In the genomic region with DNA sequence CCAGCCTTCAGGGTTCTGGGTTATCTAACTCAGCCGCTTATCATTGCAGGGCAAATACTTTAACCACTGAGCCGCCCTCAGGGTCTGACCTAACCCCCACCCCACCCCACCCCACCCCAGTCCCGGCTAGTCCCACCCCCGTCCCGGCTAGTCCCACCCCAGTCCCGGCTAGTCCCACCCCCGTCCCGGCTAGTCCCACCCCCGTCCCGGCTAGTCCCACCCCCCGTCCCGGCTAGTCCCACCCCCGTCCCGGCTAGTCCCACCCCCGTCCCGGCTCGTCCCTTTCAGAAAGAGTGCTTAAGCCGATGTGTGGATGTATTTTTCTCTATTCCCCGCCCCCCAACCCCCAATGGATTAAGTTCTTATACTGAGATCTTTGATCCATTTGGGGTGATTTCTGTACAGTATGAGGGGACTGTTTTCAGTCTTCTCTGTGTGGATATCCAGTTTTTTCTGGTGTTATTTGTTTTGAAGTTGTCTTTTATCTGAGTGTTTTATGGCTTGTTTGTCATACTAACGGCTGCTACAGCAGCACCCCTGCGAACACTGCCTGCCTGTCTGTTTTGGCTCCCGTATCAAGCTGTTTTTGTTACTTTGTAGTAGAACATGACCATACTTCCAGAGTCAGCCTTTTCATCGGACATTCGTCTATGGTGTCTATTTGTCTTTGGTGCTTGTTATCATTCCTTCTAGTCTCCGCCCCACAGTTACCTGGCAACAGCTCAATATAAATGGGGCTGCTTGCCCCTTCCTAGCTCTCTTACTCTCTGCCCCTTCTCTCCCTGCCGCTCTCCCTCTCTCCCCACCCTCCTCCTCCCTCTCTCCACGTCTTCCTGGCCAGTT, we compare ENCODE assay signal across 8 mouse cellular contexts. TPM values are rescaled to one million over a fixed set of nuclear protein-coding genes. Genes with fewer than 3 reads are reported as not detected.
DNase-seq lines count a peak whose midpoint lies in the region; ATAC-seq lines count a peak whose summit lies in the region.

No protein-coding gene starts in this region.

- intact Hi-C loops in gastrocnemius, postnatal 36 days (cut with DNase I) = no loop called here

- peaks cover 0 to 6% of the 10 kb centered on the region in 2 experiments; a peak in 1 of 4 replicates for H3K4me1 ChIP-seq in heart, embryonic 14.5 days (ENCODE audit: control insufficient read depth in 2 of 2, insufficient read depth in 2 of 2, low read length in 2 of 2)
- H3K4me1 ChIP-seq in limb, embryonic 13.5 days = peaks cover 9% of the 10 kb centered on the region

- no peaks in the 10 kb centered on the region for H3K27me3 ChIP-seq in heart, embryonic 14.5 days (ENCODE audit: control insufficient read depth, insufficient read depth, low read length)
- H3K27me3 ChIP-seq in limb, embryonic 13.5 days = peaks cover 7% of the 10 kb centered on the region

- peak; percentile 44 for DNase-seq in kidney, adult 18-20 months
- DNase-seq in kidney, adult 8-10 months = no peak
- DNase-seq in c-Kit-negative CD71-positive TER-119-positive erythroid progenitor cells, embryonic 14.5 days (ENCODE audit: low read depth, low spot score) = peak; percentile 84
- DNase-seq in naive thymus-derived CD4-positive, alpha-beta T cell, adult 2 months (ENCODE audit: low read depth) = peak; percentile 83
- no peak for DNase-seq in gastrocnemius, postnatal 36 days
- no peak for DNase-seq in urinary bladder, postnatal 14 days (ENCODE audit: low spot score)

- H3K4me2 ChIP-seq in heart, embryonic 14.5 days (ENCODE audit: low read length) = peak overlapping the region; percentile 69
- peak overlapping the region; percentile 65 for H3K4me2 ChIP-seq in limb, embryonic 13.5 days (replicated peaks)

- H3K36me3 ChIP-seq in heart, embryonic 14.5 days (ENCODE audit: control insufficient read depth, insufficient read depth, low read length) = no peaks in the 10 kb centered on the region
- no peaks in the 10 kb centered on the region for H3K36me3 ChIP-seq in limb, embryonic 13.5 days

- peak overlapping the region; percentile 16 to 28 for H3K4me3 ChIP-seq in heart, embryonic 14.5 days (ENCODE audit: control insufficient read depth in 1 of 2, insufficient read depth in 1 of 2, low read depth in 1 of 2, low read length in 2 of 2)
- peak overlapping the region; percentile 32 for H3K4me3 ChIP-seq in limb, embryonic 13.5 days

- H3K9me3 ChIP-seq in heart, embryonic 14.5 days (ENCODE audit: control insufficient read depth, low read length) = no peaks in the 10 kb centered on the region
- no peaks in the 10 kb centered on the region for H3K9me3 ChIP-seq in limb, embryonic 13.5 days

- WGBS in heart, embryonic 14.5 days = 4% methylated on average over 23 of the region's 27 CpGs
- 3% methylated on average over 27 of the region's 27 CpGs for WGBS in limb, embryonic 13.5 days

- H3K27ac ChIP-seq in heart, embryonic 14.5 days (replicated peaks in 1 of 2; ENCODE audit: control insufficient read depth in 1 of 2, insufficient read depth in 1 of 2, low read depth in 2 of 2, low read length in 2 of 2) = no peak overlapping the region; a peak in 1 of 4 replicates
- no peak overlapping the region for H3K27ac ChIP-seq in limb, embryonic 13.5 days

- H3K9ac ChIP-seq in heart, embryonic 14.5 days (ENCODE audit: low read length) = 0 out of 2 replicates have a peak overlapping the region, but pooled peaks have one; percentile 10
- H3K9ac ChIP-seq in limb, embryonic 13.5 days = no peak overlapping the region

- no peak for ATAC-seq in heart, embryonic 14.5 days (ENCODE audit: insufficient number of reproducible peaks, insufficient read depth, low FRiP score, low read depth)
- peak; percentile 51; the same call in 1 of the 2 replicates for ATAC-seq in limb, embryonic 13.5 days (ENCODE audit: low FRiP score, low read depth)

RNA-seq across cellular contexts. Expression of gene Slc4a8, which starts 14.2 kb away (rescaled TPM):
- 0.27 and 0.76 TPM in 2 replicates for polyA plus RNA-seq in heart, embryonic 14.5 days (2014; fragmentation: Nextera tagmentation; extraction: Ambion mirVana)
- polyA plus RNA-seq in limb, embryonic 13.5 days (2015; fragmentation: Nextera tagmentation; extraction: Ambion mirVana) = 4.8 and 4.9 TPM in 2 replicates
- total RNA-seq in gastrocnemius, postnatal 36 days (2021) = 1 to 10 TPM; 1.6 to 2.0 TPM

RNA-seq across cellular contexts. Expression of gene Galnt6, which starts 18.2 kb away (rescaled TPM):
- 0.08 and 0.12 TPM in 2 replicates for polyA plus RNA-seq in heart, embryonic 14.5 days (2014; fragmentation: Nextera tagmentation; extraction: Ambion mirVana)
- 0.65 and 1.1 TPM in 2 replicates for polyA plus RNA-seq in limb, embryonic 13.5 days (2015; fragmentation: Nextera tagmentation; extraction: Ambion mirVana)
- total RNA-seq in gastrocnemius, postnatal 36 days (2021) = under 1 TPM; 0.17 to 0.20 TPM

RNA-seq across cellular contexts. Expression of gene Cela1, which starts 59.6 kb away (rescaled TPM):
- polyA plus RNA-seq in heart, embryonic 14.5 days (2014; fragmentation: Nextera tagmentation; extraction: Ambion mirVana) = 1.1 and 2.0 TPM in 2 replicates
- 2.1 TPM in 2 replicates for polyA plus RNA-seq in limb, embryonic 13.5 days (2015; fragmentation: Nextera tagmentation; extraction: Ambion mirVana)
- not detected for total RNA-seq in gastrocnemius, postnatal 36 days (2021)

Comparison
In these comparisons a context has a peak if more than half of its experiments do, and no peak if none do; other contexts are left out.
1. DNase-seq: peak in kidney, adult 18-20 months (single experiment), c-Kit-negative CD71-positive TER-119-positive erythroid progenitor cells, embryonic 14.5 days (single experiment) and naive thymus-derived CD4-positive, alpha-beta T cell, adult 2 months (single experiment); none in kidney, adult 8-10 months (0 of 2), gastrocnemius, postnatal 36 days (0 of 2) and urinary bladder, postnatal 14 days (single experiment).